Mouse (Mus musculus): ENCODE data around the gene Thsd4. TPM values are rescaled to one million over a fixed set of nuclear protein-coding genes. Genes with fewer than 3 reads are reported as not detected.

Gene Thsd4
- under 1 TPM in 1 of 2 experiments, not detected in 1; 0.41 TPM for polyA plus RNA-seq (2017; shearing (Covaris generic))

DNA sequence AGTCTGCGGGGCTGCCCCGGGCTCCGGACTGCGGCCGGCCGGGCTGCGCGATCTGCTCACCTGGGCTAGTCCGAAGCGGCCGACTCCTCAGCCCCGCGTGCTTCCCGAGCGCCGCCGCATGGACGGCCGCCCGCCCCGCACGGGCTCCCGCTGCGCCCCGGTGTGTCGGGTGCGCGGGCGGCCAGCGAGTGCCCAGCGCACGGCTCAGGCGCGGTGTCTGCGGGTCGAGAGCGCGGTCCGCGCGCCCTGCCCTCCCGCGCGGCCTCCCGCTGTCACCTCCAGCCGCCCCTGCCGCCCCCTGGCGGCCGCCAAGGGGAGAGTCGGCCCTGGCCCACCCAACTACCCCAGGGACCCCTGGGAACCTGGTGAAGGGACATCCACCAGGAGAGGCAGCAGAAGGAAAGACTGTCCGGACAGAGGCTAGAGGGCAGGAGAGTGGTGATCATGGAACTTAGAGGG lies at the start of gene Thsd4:
TSS of gene Thsd4 (minus strand) at position 241 of the 459 bp plus-strand sequence.

DNA sequence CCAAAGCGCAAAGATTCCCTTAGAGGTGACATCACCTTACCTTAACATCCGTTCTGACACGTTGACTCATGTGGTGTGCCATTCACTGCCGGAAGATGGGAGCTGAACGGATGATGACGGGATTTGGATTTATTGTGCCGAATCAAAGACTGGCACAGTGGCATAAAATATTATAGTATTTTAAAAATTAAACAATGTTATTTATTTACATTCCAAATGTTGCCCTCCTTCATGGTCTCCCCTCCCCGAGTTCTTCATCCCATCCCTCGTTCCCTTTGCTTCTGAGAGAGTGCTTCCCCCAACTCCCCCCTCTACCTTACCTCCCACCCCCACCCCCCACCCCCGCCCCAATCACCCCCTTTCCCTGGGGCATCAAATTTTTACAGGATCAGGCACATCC lies 561.3 kb downstream of the Thsd4 start, which contains the start of gene Nr2e3:
TSS of gene Nr2e3 (minus strand) at position 101 of the 400 bp plus-strand sequence.

Other genes with a start within 250 kb of the Thsd4 start
- gene Lrrc49, start 166.1 kb upstream of the Thsd4 start, polyA plus RNA-seq (2017; shearing (Covaris generic)), result under 1 TPM; 0.56 to 1.00 TPM
- gene Larp6, start 190.9 kb upstream of the Thsd4 start, polyA plus RNA-seq (2017; shearing (Covaris generic)), result under 1 TPM in 1 of 2 experiments, not detected in 1; 0.18 TPM

All from activated CD4-positive, CD25-positive, alpha-beta regulatory T cell (primary cell).